Mouse (Mus musculus) olfactory bulb, adult 2 months (tissue): ENCODE measurements around the gene Utp14a.

Experiments
- CTCF ChIP-seq: fragments of 200-500 bp; IDR thresholded peaks from 2 replicates; pipeline ENCODE4 v1.5.1; 2012; ENCODE audit warnings: low read depth, mild to moderate bottlenecking, low read length, moderate library complexity; ENCODE audit not compliant: insufficient read depth
- POLR2A ChIP-seq: fragments of 200-500 bp; IDR thresholded peaks from 2 replicates; pipeline ENCODE4 v1.6.1; 2012; ENCODE audit warnings: mild to moderate bottlenecking, low read depth, low read length, moderate library complexity; ENCODE audit not compliant: insufficient read depth

- TF ChIP-seq CTCF: no peak
- no peak for TF ChIP-seq POLR2A
These were observed 48.7 kb upstream of the Utp14a start for GRCm38 (mm10) chrX:48207761-48208487.
